Mouse (Mus musculus) CH12F3 (cell line): ENCODE measurements around the gene Cplx1.

ENCODE experiments used
- in situ Hi-C: fragments of 300-500 bp; cut with MboI; formaldehyde crosslinking; loops from 2 replicates; pipeline ENCODE4 v1.14.3; 2020; ENCODE audit warnings: low sequenced_read_pairs

The Cplx1 gene

GRCm38 (mm10) chr5:108549489-108550206, at the start of gene Cplx1:
Cplx1 (minus strand) TSS chr5:108550024.
- in situ Hi-C loops, result no loop called here

- in situ Hi-C loops, result no loop called here
These were observed 31.6 kb upstream of the Cplx1 start for GRCm38 (mm10) chr5:108581361-108581891.

- in situ Hi-C loops, result no loop called here
These were observed 23.2 kb upstream of the Cplx1 start for GRCm38 (mm10) chr5:108573054-108573453.

- in situ Hi-C loops, result no loop called here
These were observed 21.2 kb upstream of the Cplx1 start for GRCm38 (mm10) chr5:108570991-108571390.

GRCm38 (mm10) chr5:108567104-108567503, 17.3 kb upstream of the Cplx1 start:
- in situ Hi-C loops, result no loop called here

GRCm38 (mm10) chr5:108566523-108566922, 16.7 kb upstream of the Cplx1 start:
- in situ Hi-C loops, result no loop called here

GRCm38 (mm10) chr5:108565381-108565780, 15.6 kb upstream of the Cplx1 start:
- in situ Hi-C loops, result no loop called here

- in situ Hi-C loops, result no loop called here
These were observed 14.5 kb upstream of the Cplx1 start for GRCm38 (mm10) chr5:108564346-108564745.

GRCm38 (mm10) chr5:108562483-108562882, 12.7 kb upstream of the Cplx1 start:
- in situ Hi-C loops, result no loop called here

GRCm38 (mm10) chr5:108556986-108557385, 7.2 kb upstream of the Cplx1 start:
- in situ Hi-C loops, result no loop called here

GRCm38 (mm10) chr5:108554041-108554440, 4.2 kb upstream of the Cplx1 start:
- in situ Hi-C loops, result no loop called here

GRCm38 (mm10) chr5:108550207-108550594, 377 bp upstream of the Cplx1 start:
- in situ Hi-C loops, result no loop called here

GRCm38 (mm10) chr5:108549137-108549488, 711 bp downstream of the Cplx1 start:
- in situ Hi-C loops, result no loop called here

- in situ Hi-C loops, result no loop called here
These were observed 2.2 kb downstream of the Cplx1 start for GRCm38 (mm10) chr5:108547636-108548035.

GRCm38 (mm10) chr5:108543516-108544291, 6.1 kb downstream of the Cplx1 start:
- in situ Hi-C loops, result no loop called here

GRCm38 (mm10) chr5:108534188-108534587, 15.6 kb downstream of the Cplx1 start:
- in situ Hi-C loops, result no loop called here

GRCm38 (mm10) chr5:108522597-108522996, 27.2 kb downstream of the Cplx1 start:
- in situ Hi-C loops, result no loop called here

- in situ Hi-C loops, result no loop called here
These were observed 27.9 kb downstream of the Cplx1 start for GRCm38 (mm10) chr5:108521896-108522295.

GRCm38 (mm10) chr5:108521016-108521415, 28.8 kb downstream of the Cplx1 start:
- in situ Hi-C loops, result no loop called here

GRCm38 (mm10) chr5:108520153-108520552, 29.7 kb downstream of the Cplx1 start:
- in situ Hi-C loops, result no loop called here

GRCm38 (mm10) chr5:108518951-108519350, 30.9 kb downstream of the Cplx1 start:
- in situ Hi-C loops, result no loop called here
